Mouse (Mus musculus) adrenal gland, postnatal 10 days (tissue): ENCODE results near the gene Clcnkb. TPM values are rescaled to one million over a fixed set of nuclear protein-coding genes. Genes with fewer than 3 reads are reported as not detected.

Experiments
- DNase-seq: peaks from one replicate; pipeline ENCODE4 v3.0.0; 2021; ENCODE audit warnings: mixed read lengths
- total RNA-seq, 2 experiments: library from RNA; stranded (reverse); gene quantifications; 2 replicates each; pipeline ENCODE4 v1.2.3; 2021

Clcnkb gene
- total RNA-seq, 2 experiments from 2014 or later, result not detected

GRCm38 (mm10) chr4:141404518-141405313, 11.1 kb downstream of the Clcnkb start:
- DNase-seq, result peak; percentile 93

- DNase-seq, result no peak
Measured at GRCm38 (mm10) chr4:141400171-141400570, 15.6 kb downstream of the Clcnkb start.

- no peak for DNase-seq
Measured at GRCm38 (mm10) chr4:141398545-141398944, 17.3 kb downstream of the Clcnkb start, which contains the start of gene Clcnka. Clcnka (minus strand) TSS chr4:141398724.

GRCm38 (mm10) chr4:141397861-141398260, 18.0 kb downstream of the Clcnkb start:
- DNase-seq, result no peak

- no peak for DNase-seq
Measured at GRCm38 (mm10) chr4:141394751-141395150, 21.1 kb downstream of the Clcnkb start.

- no peak for DNase-seq
Measured at GRCm38 (mm10) chr4:141391293-141391692, 24.5 kb downstream of the Clcnkb start.

- DNase-seq, result no peak
Measured at GRCm38 (mm10) chr4:141389366-141390150, 26.3 kb downstream of the Clcnkb start.

- DNase-seq, result no peak
Measured at GRCm38 (mm10) chr4:141387933-141388332, 27.9 kb downstream of the Clcnkb start.

GRCm38 (mm10) chr4:141387093-141387784, 28.6 kb downstream of the Clcnkb start:
- peak; percentile 88 for DNase-seq

GRCm38 (mm10) chr4:141386150-141386549, 29.7 kb downstream of the Clcnkb start:
- DNase-seq, result no peak

- DNase-seq, result peak; percentile 55
Measured at GRCm38 (mm10) chr4:141385275-141385674, 30.5 kb downstream of the Clcnkb start.

- DNase-seq, result no peak
Measured at GRCm38 (mm10) chr4:141382406-141382805, 33.4 kb downstream of the Clcnkb start.

GRCm38 (mm10) chr4:141379674-141380073, 36.1 kb downstream of the Clcnkb start:
- no peak for DNase-seq

GRCm38 (mm10) chr4:141372426-141372825, 43.4 kb downstream of the Clcnkb start:
- DNase-seq, result peak; percentile 73

GRCm38 (mm10) chr4:141367997-141368791, 47.6 kb downstream of the Clcnkb start, which contains the start of gene Fam131c:
Fam131c (plus strand) TSS chr4:141368220.
- DNase-seq, result peak; percentile 77

- no peak for DNase-seq
Measured at GRCm38 (mm10) chr4:141365876-141366275, 49.9 kb downstream of the Clcnkb start.

- peak; percentile 67 for DNase-seq
Measured at GRCm38 (mm10) chr4:141365126-141365525, 50.7 kb downstream of the Clcnkb start.

GRCm38 (mm10) chr4:141362937-141363548, 52.8 kb downstream of the Clcnkb start:
- DNase-seq, result peak; percentile 92

GRCm38 (mm10) chr4:141360846-141361245, 55.0 kb downstream of the Clcnkb start:
- peak; percentile 65 for DNase-seq

- no peak for DNase-seq
Measured at GRCm38 (mm10) chr4:141359222-141359621, 56.6 kb downstream of the Clcnkb start.

- no peak for DNase-seq
Measured at GRCm38 (mm10) chr4:141357811-141358210, 58.0 kb downstream of the Clcnkb start.
